Mouse (Mus musculus) myocyte (in vitro differentiated cells): Measurements from ENCODE around the gene S100a6.

Experiments
- CEBPB ChIP-seq: IDR thresholded peaks from 2 replicates; pipeline ENCODE4 v1.6.1; 2011; ENCODE audit warnings: mild to moderate bottlenecking, moderate library complexity; ENCODE audit not compliant: poor library complexity, insufficient read depth, severe bottlenecking
- E2F4 ChIP-seq: IDR thresholded peaks from one replicate; pipeline ENCODE4 v1.6.1; 2011; ENCODE audit warnings: mild to moderate bottlenecking, control low read depth, moderate library complexity; ENCODE audit not compliant: insufficient read depth
- MAX ChIP-seq: IDR thresholded peaks from one replicate; pipeline ENCODE4 v1.6.1; 2011; ENCODE audit warnings: low read depth, mild to moderate bottlenecking, control low read depth
- MYOD1 ChIP-seq, 3 experiments: IDR thresholded peaks; one replicate each; pipeline ENCODE4 v1.6.1; 2011; ENCODE audit warnings: control low read depth in 2 of 3, low read depth in 2 of 3, mild to moderate bottlenecking in 2 of 3, moderate library complexity in 1 of 3; ENCODE audit not compliant: insufficient read length in 2 of 3, control insufficient read depth in 1 of 3
- MYOG ChIP-seq, 3 experiments: IDR thresholded peaks; one replicate each; pipeline ENCODE4 v1.6.1; 2011; ENCODE audit warnings: control low read depth in 2 of 3, low read depth in 2 of 3, mild to moderate bottlenecking in 2 of 3; ENCODE audit not compliant: insufficient read length in 2 of 3, control insufficient read depth in 1 of 3, insufficient read depth in 1 of 3
- POLR2A ChIP-seq: IDR thresholded peaks from one replicate; pipeline ENCODE4 v1.6.1; 2011; ENCODE audit warnings: low read depth, mild to moderate bottlenecking, control low read depth, moderate library complexity; ENCODE audit not compliant: insufficient read length
- POLR2AphosphoS2 ChIP-seq: IDR thresholded peaks from one replicate; pipeline ENCODE4 v1.6.1; 2011; ENCODE audit warnings: low read depth, control low read depth; ENCODE audit not compliant: insufficient read length
- REST ChIP-seq: IDR thresholded peaks from one replicate; pipeline ENCODE4 v1.6.1; 2011; ENCODE audit warnings: mild to moderate bottlenecking, control low read depth, moderate library complexity; ENCODE audit not compliant: insufficient read depth, insufficient read length
- SRF ChIP-seq: IDR thresholded peaks from one replicate; pipeline ENCODE4 v1.6.1; 2011; ENCODE audit warnings: low read depth; ENCODE audit not compliant: control insufficient read depth, insufficient read length
- TCF12 ChIP-seq: IDR thresholded peaks from one replicate; pipeline ENCODE4 v1.6.1; 2011; ENCODE audit warnings: mild to moderate bottlenecking, control low read depth; ENCODE audit not compliant: poor library complexity, insufficient read depth, severe bottlenecking
- TCF3 ChIP-seq: IDR thresholded peaks from one replicate; pipeline ENCODE4 v1.6.1; 2011; ENCODE audit warnings: low read depth, control low read depth; ENCODE audit not compliant: insufficient read length
- USF1 ChIP-seq: IDR thresholded peaks from one replicate; pipeline ENCODE4 v1.6.1; 2011; ENCODE audit warnings: low read depth, mild to moderate bottlenecking, control low read depth, moderate library complexity

DNA sequence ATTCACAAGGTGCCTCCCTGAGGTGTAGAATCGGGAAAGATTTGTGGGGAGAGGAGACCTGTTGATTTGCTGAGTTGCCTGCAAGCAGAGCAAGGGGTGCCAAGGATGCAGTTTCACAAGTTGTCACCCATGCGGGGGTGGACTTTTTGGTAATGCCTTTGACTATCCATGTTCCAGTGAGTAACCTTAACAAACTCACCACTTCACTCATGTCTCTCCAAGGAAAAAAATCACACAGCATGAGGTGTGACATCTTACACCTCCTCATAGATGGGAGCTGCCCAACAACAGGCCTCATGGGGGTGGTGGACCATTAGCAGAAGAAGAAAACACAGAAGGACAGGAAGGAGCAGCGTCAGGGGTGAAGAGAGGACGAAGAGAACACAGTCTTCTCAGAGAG lies 30.1 kb upstream of the S100a6 start:
- TF ChIP-seq POLR2A: no peak
- no peak for TF ChIP-seq MYOD1 (IDR thresholded peaks at IDR 0.05; ENCODE audit: control insufficient read depth in 1 of 3, insufficient read length in 2 of 3, low read depth in 2 of 3)
- TF ChIP-seq MAX: no peak
- no peak for TF ChIP-seq TCF12
- TF ChIP-seq TCF3: no peak
- no peak for TF ChIP-seq CEBPB
- TF ChIP-seq E2F4: no peak
- TF ChIP-seq POLR2AphosphoS2: no peak
- no peak for TF ChIP-seq SRF
- no peak for TF ChIP-seq MYOG (IDR thresholded peaks at IDR 0.05; ENCODE audit: control insufficient read depth in 1 of 3, insufficient read depth in 1 of 3, insufficient read length in 2 of 3, low read depth in 2 of 3)
- TF ChIP-seq USF1: no peak
- TF ChIP-seq REST: no peak
